Mouse (Mus musculus) limb, embryonic 14.5 days (tissue): ENCODE measurements around the gene Olfr1512. TPM values are rescaled to one million over a fixed set of nuclear protein-coding genes. Genes with fewer than 3 reads are reported as not detected.
"Not testable (repeated sequence)": the region's sequence is repeated elsewhere in the genome, so short reads cannot be mapped to it uniquely, and the experiment has no call there.

Experiments
- ATAC-seq: fragments of 200-750 bp; cut with Nextera tagmentation; 2 replicates; pipeline ENCODE4 v1.8.0; 2017; ENCODE audit warnings: low read depth, moderate number of reproducible peaks, moderate TSS enrichment; ENCODE audit not compliant: low FRiP score
- DNase-seq: peaks from one replicate; pipeline ENCODE4 v3.0.0-alpha.2; 2015; ENCODE audit warnings: low spot score
- H3K27ac ChIP-seq: fragments of 300-500 bp; sonication (generic); replicated peaks from 2 replicates; pipeline ENCODE4 v1.5.1; 2014; ENCODE audit warnings: low read depth, mild to moderate bottlenecking, low read length, moderate library complexity, mixed read lengths
- H3K27me3 ChIP-seq: fragments of 300-500 bp; sonication (generic); 2 replicates; pipeline ENCODE4 v1.6.1; 2014; ENCODE audit warnings: low read length, mixed read lengths; ENCODE audit not compliant: control insufficient read depth, insufficient read depth
- H3K36me3 ChIP-seq: fragments of 300-500 bp; sonication (generic); 2 replicates; pipeline ENCODE4 v1.6.1; 2014; ENCODE audit warnings: mild to moderate bottlenecking, low read length, moderate library complexity, mixed read lengths; ENCODE audit not compliant: control insufficient read depth, insufficient read depth
- H3K4me1 ChIP-seq: fragments of 300-500 bp; sonication (generic); 2 replicates; pipeline ENCODE4 v1.6.1; 2014; ENCODE audit warnings: antibody characterized with exemption, low read length, mixed read lengths; ENCODE audit not compliant: control insufficient read depth, insufficient read depth
- H3K4me2 ChIP-seq: fragments of 300-500 bp; sonication (generic); replicated peaks from 2 replicates; pipeline ENCODE4 v1.6.1; 2014; ENCODE audit warnings: low read depth, mild to moderate bottlenecking, low read length, moderate library complexity; ENCODE audit not compliant: severe bottlenecking
- H3K4me3 ChIP-seq: fragments of 300-500 bp; sonication (generic); replicated peaks from 2 replicates; pipeline ENCODE4 v1.5.1; 2014; ENCODE audit warnings: low read length
- H3K9ac ChIP-seq: fragments of 300-500 bp; sonication (generic); 2 replicates; pipeline ENCODE4 v1.6.1; 2014; ENCODE audit warnings: mild to moderate bottlenecking, low read depth, low read length, moderate library complexity; ENCODE audit not compliant: severe bottlenecking
- H3K9me3 ChIP-seq: fragments of 300-500 bp; sonication (generic); 2 replicates; pipeline ENCODE4 v1.6.1; 2016; ENCODE audit warnings: low read length; ENCODE audit not compliant: control insufficient read depth
- POLR2A ChIP-seq: fragments of 200-500 bp; IDR thresholded peaks from 2 replicates; pipeline ENCODE4 v1.8.0; 2012; ENCODE audit warnings: inconsistent platforms, mild to moderate bottlenecking, moderate library complexity, borderline replicate concordance; ENCODE audit not compliant: insufficient read depth, insufficient read length; ENCODE audit errors: extremely low read depth
- WGBS: fragments of 180-500 bp; shearing (Covaris S2); extraction: QIAGEN DNeasy Blood & Tissue Kit; methylation state at CpG from one replicate; pipeline ENCODE4 v1.1.7; 2014; 5-methylcytosine and 5-hydroxymethylcytosine counted together
- polyA plus RNA-seq, 2 experiments: library from polyadenylated mRNA; depleted of rRNA in 1 of 2; stranded (reverse) in 1 of 2; unstranded in 1 of 2; fragments of >200 nt; fragmentation: Nextera tagmentation in 1 of 2; extraction: Ambion mirVana in 1 of 2; gene quantifications; 2 replicates each; pipeline versions ENCODE4 v1.2.1 to v1.2.3; 2012 to 2014

Gene Olfr1512
- not detected in 2 replicates for polyA plus RNA-seq (2012; rRNA removed)
- polyA plus RNA-seq (2014; fragmentation: Nextera tagmentation; extraction: Ambion mirVana): not detected in 2 replicates

- Histone ChIP-seq H3K4me1 (no peaks in the 10 kb centered on the region), H3K27ac (no peak within 1 kb of the TSS), H3K36me3 (no peaks in the 10 kb centered on the region), H3K9ac (no peak within 1 kb of the TSS), H3K4me2 (no peak within 1 kb of the TSS), H3K27me3 (no peaks in the 10 kb centered on the region), H3K9me3 (no peaks in the 10 kb centered on the region), H3K4me3 (no peak within 1 kb of the TSS)
- no peak for TF ChIP-seq POLR2A
- WGBS: 68% methylated on average over 2 of the region's 2 CpGs
- ATAC-seq: no peak
- no peak for DNase-seq
Observed at GRCm38 (mm10) chr14:52379068-52379467, at the start of gene Olfr1512. Gene Olfr1512 (minus strand): TSS chr14:52379168.

GRCm38 (mm10) chr14:52427686-52428085, 48.7 kb upstream of the Olfr1512 start:
- H3K36me3 ChIP-seq: no peaks in the 10 kb centered on the region
- H3K4me3 ChIP-seq: no peak overlapping the region
- no peaks in the 10 kb centered on the region for H3K27me3 ChIP-seq
- no peaks in the 10 kb centered on the region for H3K9me3 ChIP-seq
- no peak overlapping the region for H3K9ac ChIP-seq
- WGBS: 89% methylated on average over 1 of the region's 1 CpGs
- H3K4me1 ChIP-seq: no peaks in the 10 kb centered on the region
- no peak for ATAC-seq
- no peak overlapping the region for H3K27ac ChIP-seq
- no peak for DNase-seq
- H3K4me2 ChIP-seq: no peak overlapping the region
- TF ChIP-seq POLR2A: no peak

DNA sequence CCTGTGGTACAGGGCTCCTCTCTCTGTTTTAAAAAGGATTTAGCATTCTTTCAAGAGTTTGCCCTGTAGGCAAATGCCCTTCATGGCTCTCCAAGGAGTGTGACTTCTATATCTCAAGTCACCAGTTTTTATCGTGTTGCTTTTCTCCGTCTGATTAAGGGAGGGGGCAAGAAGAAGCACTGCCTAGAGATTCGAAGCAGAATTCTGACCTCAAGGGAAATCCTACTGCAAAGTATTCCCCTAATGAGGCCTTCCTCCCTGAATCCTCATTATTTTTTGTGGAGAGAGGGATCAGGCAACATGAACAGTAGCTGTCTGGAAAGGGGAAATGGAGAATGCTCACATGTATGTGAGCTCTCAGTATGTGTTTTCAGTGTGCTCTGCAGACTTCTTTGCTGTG, 35.3 kb upstream of the Olfr1512 start, which contains the start of gene Olfr1510:
Olfr1510 (minus strand) TSS at position 101 of the 400 bp plus-strand sequence.
- Histone ChIP-seq H3K4me1 (no peaks in the 10 kb centered on the region), H3K4me3 (no peak within 1 kb of the TSS)

DNA sequence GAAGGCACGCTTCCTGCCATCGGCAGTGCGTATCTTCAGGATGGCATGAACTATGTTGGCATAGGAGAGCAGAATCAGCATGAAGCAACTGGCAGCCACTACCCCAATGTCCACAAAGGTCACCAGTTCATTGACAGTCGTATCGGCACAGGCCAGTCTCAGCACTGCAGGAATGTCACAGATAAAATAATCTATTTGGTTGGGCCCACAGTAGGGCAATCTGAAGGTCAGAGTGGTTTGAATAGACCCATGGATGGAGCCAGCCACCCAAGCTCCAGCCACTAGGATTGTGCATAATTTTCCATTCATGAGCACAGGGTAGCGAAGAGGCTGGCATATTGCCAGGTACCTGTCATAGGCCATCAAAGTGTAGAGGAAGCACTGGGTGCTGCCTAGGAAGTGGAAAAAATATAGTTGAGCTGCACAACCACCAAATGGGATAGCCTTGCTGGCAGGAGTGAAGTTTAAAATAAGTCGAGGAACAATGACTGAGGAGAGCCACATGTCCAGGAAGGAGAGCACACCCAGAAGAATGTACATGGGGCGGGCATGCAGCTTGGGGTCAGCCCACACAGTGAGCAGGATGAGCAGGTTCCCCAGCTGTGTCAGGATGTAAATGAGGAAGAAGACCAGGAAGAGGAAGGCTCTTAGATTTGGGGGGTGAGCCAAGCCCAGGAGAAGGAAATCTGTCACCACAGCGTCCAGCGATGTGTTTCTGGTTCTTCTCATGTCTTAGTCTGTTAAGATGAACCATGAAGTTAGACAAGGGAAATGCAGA, 31.4 kb upstream of the Olfr1512 start:
- not testable (repeated sequence) for H3K9ac ChIP-seq, H3K9me3 ChIP-seq, H3K4me1 ChIP-seq, H3K4me3 ChIP-seq, H3K4me2 ChIP-seq, H3K27ac ChIP-seq, H3K27me3 ChIP-seq, ATAC-seq, H3K36me3 ChIP-seq, DNase-seq
- WGBS: 88% methylated on average over 5 of the region's 10 CpGs

More for the DNA sequence above, 35.3 kb upstream of the Olfr1512 start, which contains the start of gene Olfr1510:
- ATAC-seq (no peak), DNase-seq (no peak)
- Histone ChIP-seq H3K4me2 (no peak within 1 kb of the TSS), H3K9ac (no peak within 1 kb of the TSS), H3K9me3 (no peaks in the 10 kb centered on the region), H3K36me3 (no peaks in the 10 kb centered on the region), H3K27me3 (no peaks in the 10 kb centered on the region), H3K27ac (no peak within 1 kb of the TSS)
- no peak for TF ChIP-seq POLR2A
- WGBS: 72% methylated on average over 3 of the region's 3 CpGs

- no peak for ATAC-seq
- Histone ChIP-seq H3K4me3 (no peak within 1 kb of the TSS), H3K9me3 (no peaks in the 10 kb centered on the region), H3K4me2 (no peak within 1 kb of the TSS), H3K27me3 (no peaks in the 10 kb centered on the region), H3K27ac (no peak within 1 kb of the TSS), H3K9ac (no peak within 1 kb of the TSS), H3K4me1 (no peaks in the 10 kb centered on the region), H3K36me3 (no peaks in the 10 kb centered on the region)
- TF ChIP-seq POLR2A: no peak
- no peak for DNase-seq
- 80% methylated on average over 4 of the region's 4 CpGs for WGBS
Observed at GRCm38 (mm10) chr14:52397279-52397678, 18.3 kb upstream of the Olfr1512 start, which contains the start of gene Olfr1511. Gene Olfr1511 (minus strand): TSS chr14:52397379.

DNA sequence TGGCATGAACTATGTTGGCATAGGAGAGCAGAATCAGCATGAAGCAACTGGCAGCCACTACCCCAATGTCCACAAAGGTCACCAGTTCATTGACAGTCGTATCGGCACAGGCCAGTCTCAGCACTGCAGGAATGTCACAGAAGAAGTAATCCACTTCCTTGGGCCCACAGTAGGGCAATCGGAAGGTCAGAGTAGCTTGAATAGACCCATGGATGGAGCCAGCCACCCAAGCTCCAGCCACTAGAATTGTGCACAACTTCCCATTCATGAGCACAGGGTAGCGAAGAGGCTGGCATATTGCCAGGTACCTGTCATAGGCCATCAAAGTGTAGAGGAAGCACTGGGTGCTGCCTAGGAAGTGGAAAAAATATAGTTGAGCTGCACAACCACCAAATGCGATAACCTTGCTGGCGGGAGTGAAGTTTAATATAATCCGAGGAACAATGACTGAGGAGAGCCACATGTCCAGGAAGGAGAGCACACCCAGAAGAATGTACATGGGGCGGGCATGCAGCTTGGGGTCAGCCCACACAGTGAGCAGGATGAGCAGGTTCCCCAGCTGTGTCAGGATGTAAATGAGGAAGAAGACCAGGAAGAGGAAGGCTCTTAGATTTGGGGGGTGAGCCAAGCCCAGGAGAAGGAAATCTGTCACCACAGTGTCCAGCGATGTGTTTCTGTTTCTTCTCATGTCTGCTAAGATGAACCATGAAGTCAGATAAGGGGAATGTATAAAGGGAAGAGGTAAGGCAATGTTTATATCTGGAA, 11.3 kb upstream of the Olfr1512 start:
- ATAC-seq, H3K4me1 ChIP-seq, DNase-seq, H3K4me2 ChIP-seq, H3K4me3 ChIP-seq, H3K27ac ChIP-seq, H3K36me3 ChIP-seq, H3K27me3 ChIP-seq, H3K9me3 ChIP-seq, H3K9ac ChIP-seq: not testable (repeated sequence)
- 90% methylated on average over 9 of the region's 9 CpGs for WGBS
